Mouse (Mus musculus) megakaryocyte, embryonic 14.5 days (primary cell): ENCODE measurements around the gene Gm21992.

Experiments used
- FLI1 ChIP-seq: IDR thresholded peaks from 2 replicates; pipeline ENCODE4 v1.6.1; 2012; ENCODE audit warnings: low read length, inconsistent platforms, mixed read lengths
- GATA1 ChIP-seq: IDR thresholded peaks from 3 replicates; pipeline ENCODE4 v1.6.1; 2012; ENCODE audit warnings: mixed read lengths, low read length, inconsistent platforms, borderline replicate concordance

DNA sequence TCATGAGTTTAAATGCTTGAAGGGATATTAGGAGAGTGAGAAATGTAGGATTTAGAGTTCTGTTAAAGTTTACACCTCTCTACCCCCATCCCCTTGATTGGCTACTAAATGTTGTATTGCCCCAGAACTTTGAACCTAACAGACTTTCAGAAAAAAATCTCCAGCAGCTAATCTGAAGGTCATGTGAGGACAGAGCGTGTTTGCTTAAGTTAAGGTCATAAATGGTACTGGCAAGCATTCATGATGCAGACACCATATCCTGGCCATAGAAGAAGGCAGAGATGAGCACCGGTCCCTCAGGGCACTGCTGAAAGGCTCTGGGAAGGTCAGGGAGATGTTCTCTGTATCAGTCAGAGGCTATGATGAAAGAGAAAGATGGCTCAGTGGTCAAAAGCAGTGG lies 94.1 kb downstream of the Gm21992 start:
- TF ChIP-seq GATA1 (no peak), FLI1 (no peak)
